Comparison of ENCODE assay signal across 14 mouse cellular contexts in genomic region chr17:79835714-79836373, GRCm38 (mm10).
A peak's percentile ranks its signal among the peaks of the same experiment; 100 is the strongest.
DNase-seq lines count a peak whose midpoint lies in the region; ATAC-seq and TF ChIP-seq lines count a peak whose summit lies in the region.
"Had no signal": no experiment of that assay in that cellular context is flagged by ENCODE, and none has a peak within 500 bp of the region (broad histone marks: within the 10 kb centered on the region; RNA-seq: fewer than 3 reads in every experiment).

No protein-coding gene starts in this region.

- no peaks in the 10 kb centered on the region for H3K9me3 ChIP-seq in heart, postnatal 0 days (replicated peaks; ENCODE audit: control insufficient read depth, low read length)
- H3K9me3 ChIP-seq in stomach, embryonic 16.5 days (replicated peaks; ENCODE audit: control insufficient read depth, low read length), result no peaks in the 10 kb centered on the region
- no peaks in the 10 kb centered on the region for H3K9me3 ChIP-seq in stomach, postnatal 0 days (ENCODE audit: control insufficient read depth, low read length)
- no peaks in the 10 kb centered on the region for H3K9me3 ChIP-seq in kidney, embryonic 14.5 days (ENCODE audit: control insufficient read depth, low read length)
- H3K9me3 ChIP-seq: forebrain, embryonic 10.5 days; liver, embryonic 15.5 days; midbrain, embryonic 12.5 days had no signal

- H3K27me3 ChIP-seq in heart, postnatal 0 days (ENCODE audit: control insufficient read depth, insufficient read depth, low read length), result no peaks in the 10 kb centered on the region
- no peaks in the 10 kb centered on the region for H3K27me3 ChIP-seq in stomach, embryonic 16.5 days (ENCODE audit: control insufficient read depth, insufficient read depth, low read length)
- H3K27me3 ChIP-seq in stomach, postnatal 0 days (ENCODE audit: control insufficient read depth, insufficient read depth, low read length), result no peaks in the 10 kb centered on the region
- H3K27me3 ChIP-seq in kidney, embryonic 14.5 days (ENCODE audit: control insufficient read depth, insufficient read depth, low read length), result no peaks in the 10 kb centered on the region
- H3K27me3 ChIP-seq: liver, embryonic 15.5 days; midbrain, embryonic 12.5 days had no signal

- intact Hi-C loops in heart, postnatal 36 days (cut with DNase I), result loop anchor here (5.0 kb wide), 1 partner anchor 119 kb away; the partner anchor contains the start of gene Cyp1b1

- H3K4me2 ChIP-seq in heart, postnatal 0 days (ENCODE audit: low read depth, low read length), result no peak overlapping the region
- H3K4me2 ChIP-seq in stomach, embryonic 16.5 days (ENCODE audit: low read depth, low read length), result no peak overlapping the region
- H3K4me2 ChIP-seq in stomach, postnatal 0 days (replicated peaks; ENCODE audit: low read depth), result no peak overlapping the region
- no peak overlapping the region for H3K4me2 ChIP-seq in kidney, embryonic 14.5 days (replicated peaks; ENCODE audit: low read depth, low read length)
- H3K4me2 ChIP-seq: liver, embryonic 15.5 days; midbrain, embryonic 12.5 days had no signal

- no peak overlapping the region for H3K27ac ChIP-seq in heart, postnatal 0 days (ENCODE audit: low read depth)
- peak overlapping the region; percentile 26; the same call in 1 of the 2 replicates for H3K27ac ChIP-seq in stomach, embryonic 16.5 days (ENCODE audit: low read length)
- H3K27ac ChIP-seq in stomach, postnatal 0 days (replicated peaks), result no peak overlapping the region
- peak overlapping the region; percentile 18 for H3K27ac ChIP-seq in kidney, embryonic 14.5 days (ENCODE audit: low read depth, low read length)
- H3K27ac ChIP-seq: forebrain, embryonic 10.5 days; gastrocnemius, adult 2 months; liver, embryonic 15.5 days; midbrain, embryonic 12.5 days had no signal

- no peak for TF ChIP-seq EP300 in heart, postnatal 0 days (IDR thresholded peaks at IDR 0.05; ENCODE audit: low read depth)
- no peak for TF ChIP-seq EP300 in stomach, postnatal 0 days (optimal IDR thresholded peaks at IDR 0.05)

- no peak for TF ChIP-seq CTCF in heart, postnatal 0 days (IDR thresholded peaks at IDR 0.05; ENCODE audit: low read depth)
- no peak for TF ChIP-seq CTCF in stomach, postnatal 0 days (IDR thresholded peaks at IDR 0.05; ENCODE audit: low read depth)

- H3K4me3 ChIP-seq in heart, postnatal 0 days (ENCODE audit: low read depth, low read length), result no peak overlapping the region
- no peak overlapping the region for H3K4me3 ChIP-seq in stomach, embryonic 16.5 days (replicated peaks; ENCODE audit: low read length)
- no peak overlapping the region for H3K4me3 ChIP-seq in stomach, postnatal 0 days (ENCODE audit: low read depth, low read length)
- H3K4me3 ChIP-seq in kidney, embryonic 14.5 days (ENCODE audit: low read length), result no peak overlapping the region
- H3K4me3 ChIP-seq: forebrain, embryonic 10.5 days; gastrocnemius, adult 2 months; liver, embryonic 15.5 days; midbrain, embryonic 12.5 days had no signal

- WGBS in heart, postnatal 0 days, result 40% methylated on average over 5 of the region's 5 CpGs
- WGBS in stomach, embryonic 16.5 days, result 25% methylated on average over 5 of the region's 5 CpGs
- 32% methylated on average over 5 of the region's 5 CpGs for WGBS in stomach, postnatal 0 days
- 18% methylated on average over 5 of the region's 5 CpGs for WGBS in kidney, embryonic 14.5 days

- no peak overlapping the region for H3K9ac ChIP-seq in heart, postnatal 0 days (replicated peaks; ENCODE audit: low read depth, low read length)
- no peak overlapping the region for H3K9ac ChIP-seq in stomach, embryonic 16.5 days (ENCODE audit: low read length)
- H3K9ac ChIP-seq in stomach, postnatal 0 days (ENCODE audit: low read length), result no peak overlapping the region
- H3K9ac ChIP-seq in kidney, embryonic 14.5 days (ENCODE audit: low read depth, low read length), result no peak overlapping the region
- H3K9ac ChIP-seq: liver, embryonic 15.5 days; midbrain, embryonic 12.5 days had no signal

- no peaks in the 10 kb centered on the region for H3K4me1 ChIP-seq in heart, postnatal 0 days (ENCODE audit: control insufficient read depth, insufficient read depth)
- H3K4me1 ChIP-seq in stomach, embryonic 16.5 days (ENCODE audit: control insufficient read depth, insufficient read depth, low read length), result 0 out of 2 replicates have a peak, but pooled peaks cover 3% of the 10 kb centered on the region
- no peaks in the 10 kb centered on the region for H3K4me1 ChIP-seq in stomach, postnatal 0 days (replicated peaks; ENCODE audit: control insufficient read depth, insufficient read depth)
- H3K4me1 ChIP-seq in kidney, embryonic 14.5 days (ENCODE audit: control insufficient read depth, insufficient read depth, low read length), result peaks cover 3% of the 10 kb centered on the region
- H3K4me1 ChIP-seq: forebrain, embryonic 10.5 days; liver, embryonic 15.5 days; midbrain, embryonic 12.5 days had no signal

- 0 out of 2 replicates have a peak, but pooled peaks have one; percentile 27 for ATAC-seq in heart, postnatal 0 days (ENCODE audit: insufficient read depth, low read depth)
- ATAC-seq in stomach, embryonic 16.5 days (ENCODE audit: insufficient read depth, low FRiP score), result no peak
- no peak; the same call in 1 of the 2 replicates for ATAC-seq in stomach, postnatal 0 days (ENCODE audit: low FRiP score, low TSS enrichment)
- ATAC-seq in kidney, embryonic 14.5 days (ENCODE audit: low FRiP score, low TSS enrichment), result peak; percentile 55

- no peaks in the 10 kb centered on the region for H3K36me3 ChIP-seq in heart, postnatal 0 days (replicated peaks; ENCODE audit: control insufficient read depth, insufficient read depth, low read length)
- H3K36me3 ChIP-seq in stomach, embryonic 16.5 days (ENCODE audit: control insufficient read depth, insufficient read depth, low read length), result no peaks in the 10 kb centered on the region
- no peaks in the 10 kb centered on the region for H3K36me3 ChIP-seq in stomach, postnatal 0 days (ENCODE audit: control insufficient read depth, insufficient read depth, low read length)
- H3K36me3 ChIP-seq in kidney, embryonic 14.5 days (ENCODE audit: control insufficient read depth, insufficient read depth, low read length), result no peaks in the 10 kb centered on the region
- H3K36me3 ChIP-seq: forebrain, embryonic 10.5 days; liver, embryonic 15.5 days; midbrain, embryonic 12.5 days had no signal

- DNase-seq in heart, postnatal 0 days (ENCODE audit: low spot score), result peak; percentile 37
- DNase-seq in heart, postnatal 36 days, result no peak
- DNase-seq in stomach, postnatal 0 days (ENCODE audit: low spot score), result no peak
- no peak for DNase-seq in left cerebral cortex, adult 9 months (ENCODE audit: low spot score in 2 of 2)
- DNase-seq in yolk sac, embryonic 10.5 days (ENCODE audit: low spot score), result no peak
- no peak for DNase-seq in spleen, adult 12 weeks (ENCODE audit: low spot score)
- DNase-seq: adrenal gland, postnatal 25 days; cerebellum, adult 11 months; gastrocnemius, adult 2 months had no signal

Comparison
In these comparisons a context has a peak if more than half of its experiments do, and no peak if none do; other contexts are left out.
1. H3K27ac ChIP-seq: peak in stomach, embryonic 16.5 days (single experiment) and kidney, embryonic 14.5 days (single experiment); none in heart, postnatal 0 days (single experiment) and stomach, postnatal 0 days (single experiment).
2. ATAC-seq: peak in heart, postnatal 0 days (single experiment) and kidney, embryonic 14.5 days (single experiment); none in stomach, embryonic 16.5 days (single experiment) and stomach, postnatal 0 days (single experiment).